Mouse (Mus musculus): ENCODE results near the gene Dnaic2.

DNA sequence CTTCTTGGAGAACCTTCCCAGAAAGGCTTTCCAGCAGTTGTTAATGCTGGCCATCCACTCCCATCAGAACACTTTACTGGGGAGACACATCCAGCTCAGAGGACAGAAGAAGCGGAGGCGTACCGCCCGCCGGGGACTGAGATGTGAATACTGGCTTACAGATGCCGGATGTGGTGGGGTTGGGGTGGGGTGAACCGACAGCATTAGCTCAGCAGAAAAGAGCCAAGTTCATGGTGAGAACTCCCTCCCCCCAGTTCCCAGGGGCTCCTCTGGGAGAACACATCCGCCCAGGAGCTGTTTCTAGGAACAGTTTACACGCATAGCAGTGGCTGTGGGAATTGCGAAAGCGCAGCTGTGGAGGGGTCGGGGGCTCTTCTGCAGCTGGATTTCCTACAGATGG lies 27.7 kb upstream of the Dnaic2 start:
- no peak for TF ChIP-seq POLR2AphosphoS2 (IDR thresholded peaks at IDR 0.05; ENCODE audit: insufficient read length, low read depth)
- TF ChIP-seq SRF (IDR thresholded peaks at IDR 0.05; ENCODE audit: control insufficient read depth, insufficient read length, low read depth): no peak
- TF ChIP-seq USF1 (IDR thresholded peaks at IDR 0.05; ENCODE audit: low read depth): no peak
- no peak for TF ChIP-seq MYOG (IDR thresholded peaks at IDR 0.05; ENCODE audit: control insufficient read depth in 1 of 3, insufficient read depth in 1 of 3, insufficient read length in 2 of 3, low read depth in 2 of 3)
- TF ChIP-seq MAX (IDR thresholded peaks at IDR 0.05; ENCODE audit: low read depth): no peak
- no peak for TF ChIP-seq POLR2A (IDR thresholded peaks at IDR 0.05; ENCODE audit: insufficient read length, low read depth)
- TF ChIP-seq E2F4 (IDR thresholded peaks at IDR 0.05; ENCODE audit: insufficient read depth): no peak
- TF ChIP-seq MYOD1 (IDR thresholded peaks at IDR 0.05; ENCODE audit: control insufficient read depth in 1 of 3, insufficient read length in 2 of 3, low read depth in 2 of 3): no peak
- no peak for TF ChIP-seq REST (IDR thresholded peaks at IDR 0.05; ENCODE audit: insufficient read depth, insufficient read length)
- no peak for TF ChIP-seq TCF12 (IDR thresholded peaks at IDR 0.05; ENCODE audit: insufficient read depth, poor library complexity, severe bottlenecking)

Measured in myocyte (in vitro differentiated cells).